Mouse (Mus musculus) liver, postnatal 0 days (tissue): ENCODE results near the gene Gm21974. TPM values are rescaled to one million over a fixed set of nuclear protein-coding genes. Genes with fewer than 3 reads are reported as not detected.

ENCODE experiments used
- ATAC-seq: fragments of 200-750 bp; cut with Nextera tagmentation; 2 replicates; pipeline ENCODE4 v1.8.0; 2017; ENCODE audit warnings: mild to moderate bottlenecking, moderate library complexity
- DNase-seq: peaks from one replicate; pipeline ENCODE4 v3.0.0-alpha.2; 2016
- H3K27ac ChIP-seq: fragments of 300-500 bp; sonication (generic); 2 replicates; pipeline ENCODE4 v1.5.1; 2014; ENCODE audit warnings: antibody characterized with exemption, moderate library complexity, mild to moderate bottlenecking, low read depth
- H3K27me3 ChIP-seq: fragments of 300-500 bp; sonication (generic); 2 replicates; pipeline ENCODE4 v1.6.1; 2014; ENCODE audit warnings: low read length, control low read depth, mixed read lengths; ENCODE audit not compliant: insufficient read depth
- H3K36me3 ChIP-seq: fragments of 300-500 bp; sonication (generic); replicated peaks from 2 replicates; pipeline ENCODE4 v1.6.1; 2014; ENCODE audit warnings: mild to moderate bottlenecking, control low read depth, low read length, moderate library complexity, mixed read lengths; ENCODE audit not compliant: insufficient read depth
- H3K4me1 ChIP-seq: fragments of 300-500 bp; sonication (generic); 2 replicates; pipeline ENCODE4 v1.6.1; 2014; ENCODE audit warnings: antibody characterized with exemption, mild to moderate bottlenecking, control low read depth; ENCODE audit not compliant: insufficient read depth
- H3K4me2 ChIP-seq: fragments of 300-500 bp; sonication (generic); 2 replicates; pipeline ENCODE4 v1.6.1; 2014; ENCODE audit warnings: low read depth, mild to moderate bottlenecking, low read length, moderate library complexity, mixed read lengths
- H3K4me3 ChIP-seq: fragments of 300-500 bp; sonication (generic); 2 replicates; pipeline ENCODE4 v1.5.1; 2014; ENCODE audit warnings: low read depth, low read length
- H3K9ac ChIP-seq: fragments of 300-500 bp; sonication (generic); replicated peaks from 2 replicates; pipeline ENCODE4 v1.6.1; 2014; ENCODE audit warnings: mild to moderate bottlenecking, moderate library complexity
- H3K9me3 ChIP-seq: fragments of 300-500 bp; sonication (generic); 2 replicates; pipeline ENCODE4 v1.6.1; 2016; ENCODE audit warnings: mild to moderate bottlenecking, control low read depth, low read length, mixed read lengths
- CTCF ChIP-seq: sonication (generic); IDR thresholded peaks from 2 replicates; pipeline ENCODE4 v1.5.1; 2016; ENCODE audit warnings: antibody characterized with exemption, low read depth
- EP300 ChIP-seq: IDR thresholded peaks from 2 replicates; pipeline ENCODE4 v1.6.1; 2016; ENCODE audit warnings: antibody characterized with exemption, low read depth, mild to moderate bottlenecking
- WGBS: fragments of 180-500 bp; shearing (Covaris S2); extraction: QIAGEN DNeasy Blood & Tissue Kit; methylation state at CpG from one replicate; pipeline ENCODE4 v1.1.7; 2014; ENCODE audit not compliant: insufficient replicate concordance; 5-methylcytosine and 5-hydroxymethylcytosine counted together
- polyA plus RNA-seq: library from polyadenylated mRNA; unstranded; fragments of >200 nt; fragmentation: Nextera tagmentation; extraction: Ambion mirVana; gene quantifications from 2 replicates; pipeline ENCODE4 v1.2.1, GENCODE M21; 2015

Gm21974 gene
- polyA plus RNA-seq, 1 experiment from 2014 or later = not detected

DNA sequence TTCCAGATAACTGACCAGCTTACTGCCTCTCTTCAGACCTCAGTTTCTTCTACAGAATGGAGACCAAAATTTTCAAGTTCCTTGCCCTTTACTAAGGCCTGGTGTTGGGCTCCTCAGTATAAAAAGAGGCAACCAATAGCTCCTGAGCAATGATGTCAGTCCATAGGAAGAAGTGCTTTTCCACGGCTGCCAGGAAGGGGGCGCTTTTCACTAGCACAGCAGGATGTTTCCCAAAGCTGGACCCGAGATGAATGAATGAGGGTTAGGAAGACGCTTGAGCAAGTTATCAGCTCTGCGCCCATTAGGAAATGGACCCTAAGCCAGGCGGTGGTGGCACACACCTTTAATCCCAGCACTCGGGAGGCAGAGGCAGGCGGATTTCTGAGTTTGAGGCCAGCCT is 26.3 kb upstream of the Gm21974 start:
- peaks cover 19% of the 10 kb centered on the region; the same call in 1 of the 2 replicates for H3K36me3 ChIP-seq
- H3K4me2 ChIP-seq = no peak overlapping the region
- WGBS = 50% methylated on average over 8 of the region's 8 CpGs
- peak overlapping the region; percentile 86 for H3K27ac ChIP-seq
- TF ChIP-seq CTCF (peak; percentile 71), EP300 (no peak)
- no peak overlapping the region for H3K9ac ChIP-seq
- DNase-seq (peak; percentile 65), ATAC-seq (peak; percentile 15; the same call in 1 of the 2 replicates)
- H3K27me3 ChIP-seq = no peaks in the 10 kb centered on the region
- H3K9me3 ChIP-seq = no peaks in the 10 kb centered on the region
- peaks cover 22% of the 10 kb centered on the region for H3K4me1 ChIP-seq
- no peak overlapping the region for H3K4me3 ChIP-seq

DNA sequence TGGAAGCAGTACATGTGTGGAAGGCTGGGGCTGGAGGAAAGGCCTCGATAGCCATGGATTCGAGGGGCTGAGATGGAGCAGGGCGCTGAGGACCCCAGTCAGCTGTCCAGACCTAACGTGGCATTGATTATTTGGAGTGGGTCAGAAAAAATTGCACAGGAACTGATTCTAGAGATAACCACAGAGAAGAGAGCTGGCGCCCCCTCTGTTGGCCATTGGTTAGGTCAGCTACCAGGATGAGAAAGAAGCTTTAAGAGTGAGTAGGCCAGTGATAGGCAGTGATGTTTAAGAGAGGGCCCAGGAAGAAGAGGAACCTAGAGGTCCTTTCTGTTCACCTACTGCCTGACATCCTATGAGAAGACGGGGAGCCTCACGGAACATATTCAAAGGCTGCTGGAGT is 24.0 kb upstream of the Gm21974 start:
- H3K27ac ChIP-seq = no peak overlapping the region
- DNase-seq = peak; percentile 57
- H3K36me3 ChIP-seq = peaks cover 14% of the 10 kb centered on the region
- H3K4me3 ChIP-seq = no peak overlapping the region
- H3K4me2 ChIP-seq = no peak overlapping the region
- ATAC-seq = 0 out of 2 replicates have a peak, but pooled peaks have one; percentile 6
- TF ChIP-seq CTCF (peak; percentile 58), EP300 (no peak)
- H3K4me1 ChIP-seq = peaks cover 18% of the 10 kb centered on the region
- WGBS = 70% methylated on average over 7 of the region's 7 CpGs
- H3K9ac ChIP-seq = no peak overlapping the region
- no peaks in the 10 kb centered on the region for H3K27me3 ChIP-seq
- no peaks in the 10 kb centered on the region for H3K9me3 ChIP-seq

DNA sequence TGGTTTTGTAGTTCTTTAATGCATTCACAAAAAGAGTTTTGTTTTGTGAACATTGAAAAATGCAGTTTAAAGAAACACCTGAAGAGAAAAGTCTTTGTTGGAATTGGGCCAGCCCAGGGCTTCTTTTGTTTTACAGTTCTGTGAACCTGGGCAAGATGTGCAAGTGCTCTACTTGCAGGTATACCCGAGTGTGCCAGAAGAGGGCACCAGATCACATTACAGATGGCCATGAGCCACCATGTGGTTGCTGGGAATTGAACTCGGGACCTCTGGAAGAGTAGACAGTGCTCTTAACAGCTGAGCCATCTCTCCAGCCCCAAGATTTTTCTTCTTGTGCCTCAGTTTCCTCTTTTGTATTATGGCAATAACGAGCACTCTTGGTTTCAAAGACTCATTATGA is 22.9 kb upstream of the Gm21974 start:
- Histone ChIP-seq H3K9me3 (no peaks in the 10 kb centered on the region), H3K4me1 (peaks cover 17% of the 10 kb centered on the region), H3K4me2 (no peak overlapping the region), H3K4me3 (no peak overlapping the region), H3K36me3 (peaks cover 14% of the 10 kb centered on the region), H3K27me3 (no peaks in the 10 kb centered on the region), H3K9ac (no peak overlapping the region), H3K27ac (no peak overlapping the region)
- WGBS = 50% methylated on average over 3 of the region's 3 CpGs
- ATAC-seq (no peak), DNase-seq (peak; percentile 69)
- TF ChIP-seq CTCF = peak; percentile 75
- TF ChIP-seq EP300 = no peak

DNA sequence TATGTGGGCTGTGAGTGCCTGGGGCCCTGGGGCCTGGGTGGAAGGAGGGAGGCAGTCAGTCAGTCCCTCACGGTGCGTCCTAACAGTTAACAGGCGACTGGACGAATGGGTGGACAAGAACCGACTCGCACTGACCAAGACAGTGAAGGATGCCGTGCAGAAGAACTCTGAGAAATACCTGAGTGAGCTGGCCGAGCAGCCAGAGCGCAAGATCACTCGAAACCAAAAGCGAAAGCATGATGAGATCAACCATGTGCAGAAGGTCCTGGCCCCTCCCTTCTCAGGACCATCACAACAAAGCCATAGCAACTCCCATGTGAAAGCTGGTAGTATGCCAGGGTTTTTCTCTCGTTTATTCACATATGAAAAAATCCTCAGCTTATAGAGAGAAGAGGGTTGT is 20.0 kb upstream of the Gm21974 start:
- H3K27me3 ChIP-seq = no peaks in the 10 kb centered on the region
- H3K9ac ChIP-seq = no peak overlapping the region
- no peak overlapping the region for H3K27ac ChIP-seq
- WGBS = 80% methylated on average over 12 of the region's 12 CpGs
- H3K36me3 ChIP-seq = peaks cover 14% of the 10 kb centered on the region
- H3K9me3 ChIP-seq = no peaks in the 10 kb centered on the region
- no peak overlapping the region for H3K4me2 ChIP-seq
- ATAC-seq = no peak
- no peak for DNase-seq
- TF ChIP-seq EP300 = no peak
- TF ChIP-seq CTCF = no peak
- peaks cover 10% of the 10 kb centered on the region for H3K4me1 ChIP-seq
- H3K4me3 ChIP-seq = no peak overlapping the region

GRCm38 (mm10) chr7:127912938-127913337 is 17.7 kb upstream of the Gm21974 start:
- Histone ChIP-seq H3K27ac (peak overlapping the region; percentile 83), H3K9ac (peak overlapping the region; percentile 83), H3K4me1 (peaks cover 10% of the 10 kb centered on the region), H3K9me3 (no peaks in the 10 kb centered on the region), H3K36me3 (peaks cover 31% of the 10 kb centered on the region), H3K4me3 (peak overlapping the region; percentile 95), H3K4me2 (peak overlapping the region; percentile 83), H3K27me3 (no peaks in the 10 kb centered on the region)
- no peak for DNase-seq
- WGBS = 4% methylated on average over 4 of the region's 4 CpGs
- no peak for ATAC-seq
- TF ChIP-seq EP300 (no peak), CTCF (no peak)

- DNase-seq = peak; percentile 93
- Histone ChIP-seq H3K27me3 (no peaks in the 10 kb centered on the region), H3K9me3 (no peaks in the 10 kb centered on the region), H3K4me2 (peak within 1 kb of the TSS; percentile 83), H3K4me3 (peak within 1 kb of the TSS; percentile 95), H3K36me3 (peaks cover 36% of the 10 kb centered on the region), H3K4me1 (peaks cover 10% of the 10 kb centered on the region), H3K27ac (peak within 1 kb of the TSS; percentile 83), H3K9ac (peak within 1 kb of the TSS; percentile 83)
- peak; percentile 97 for ATAC-seq
- WGBS = under 1% methylated on average over 40 of the region's 40 CpGs
- TF ChIP-seq CTCF (no peak), EP300 (peak; percentile 66)
Measured at GRCm38 (mm10) chr7:127912190-127912871, 17.1 kb upstream of the Gm21974 start, which contains the start of gene Kat8. Kat8 (plus strand) TSS chr7:127912516.
